Mouse (Mus musculus): ENCODE data around the gene H2afy2. TPM values are rescaled to one million over a fixed set of nuclear protein-coding genes. Genes with fewer than 3 reads are reported as not detected.

Gene H2afy2
- polyA plus RNA-seq, 1 experiment from 2014 or later: 235 TPM

GRCm38 (mm10) chr10:61825979-61826752 lies 42.2 kb upstream of the H2afy2 start:
- DNase-seq (ENCODE audit: low spot score): no peak
- Histone ChIP-seq H3K9ac (ENCODE audit: low read depth, low read length) (no peak overlapping the region), H3K27me3 (ENCODE audit: control insufficient read depth, insufficient read depth, low read length) (no peaks in the 10 kb centered on the region), H3K4me3 (ENCODE audit: low read depth, low read length) (no peak overlapping the region), H3K27ac (ENCODE audit: low read depth, low read length) (no peak overlapping the region), H3K36me3 (ENCODE audit: control insufficient read depth, insufficient read depth, low read length) (no peaks in the 10 kb centered on the region), H3K9me3 (ENCODE audit: control insufficient read depth, low read length) (no peaks in the 10 kb centered on the region), H3K4me1 (replicated peaks; ENCODE audit: control insufficient read depth, insufficient read depth, low read length) (peaks cover 2% of the 10 kb centered on the region; the same call in 1 of the 2 replicates), H3K4me2 (replicated peaks; ENCODE audit: low read depth, low read length) (no peak overlapping the region)
- 67% methylated on average over 13 of the region's 13 CpGs for WGBS
- no peak for ATAC-seq (ENCODE audit: low FRiP score)

- H3K4me3 ChIP-seq (ENCODE audit: low read depth, low read length): no peak overlapping the region
- WGBS: 57% methylated on average over 5 of the region's 5 CpGs
- no peaks in the 10 kb centered on the region for H3K9me3 ChIP-seq (ENCODE audit: control insufficient read depth, low read length)
- DNase-seq (ENCODE audit: low spot score): no peak
- H3K9ac ChIP-seq (ENCODE audit: low read depth, low read length): no peak overlapping the region
- H3K27me3 ChIP-seq (ENCODE audit: control insufficient read depth, insufficient read depth, low read length): no peaks in the 10 kb centered on the region
- no peak for ATAC-seq (ENCODE audit: low FRiP score)
- no peaks in the 10 kb centered on the region for H3K36me3 ChIP-seq (ENCODE audit: control insufficient read depth, insufficient read depth, low read length)
- no peak overlapping the region for H3K4me2 ChIP-seq (replicated peaks; ENCODE audit: low read depth, low read length)
- peaks cover 2% of the 10 kb centered on the region; the same call in 1 of the 2 replicates for H3K4me1 ChIP-seq (replicated peaks; ENCODE audit: control insufficient read depth, insufficient read depth, low read length)
- no peak overlapping the region for H3K27ac ChIP-seq (ENCODE audit: low read depth, low read length)
Observed at GRCm38 (mm10) chr10:61825536-61825935, 41.6 kb upstream of the H2afy2 start.

GRCm38 (mm10) chr10:61823731-61824115 lies 39.8 kb upstream of the H2afy2 start:
- no peak overlapping the region for H3K27ac ChIP-seq (ENCODE audit: low read depth, low read length)
- H3K27me3 ChIP-seq (ENCODE audit: control insufficient read depth, insufficient read depth, low read length): no peaks in the 10 kb centered on the region
- H3K4me2 ChIP-seq (replicated peaks; ENCODE audit: low read depth, low read length): no peak overlapping the region

GRCm38 (mm10) chr10:61822968-61823730 lies 39.2 kb upstream of the H2afy2 start:
- DNase-seq (ENCODE audit: low spot score) (no peak), ATAC-seq (ENCODE audit: low FRiP score) (no peak)
- H3K9ac ChIP-seq (ENCODE audit: low read depth, low read length): no peak overlapping the region
- no peaks in the 10 kb centered on the region for H3K27me3 ChIP-seq (ENCODE audit: control insufficient read depth, insufficient read depth, low read length)
- no peak overlapping the region for H3K4me3 ChIP-seq (ENCODE audit: low read depth, low read length)
- H3K4me2 ChIP-seq (replicated peaks; ENCODE audit: low read depth, low read length): no peak overlapping the region
- H3K36me3 ChIP-seq (ENCODE audit: control insufficient read depth, insufficient read depth, low read length): no peaks in the 10 kb centered on the region
- peaks cover 2% of the 10 kb centered on the region; the same call in 1 of the 2 replicates for H3K4me1 ChIP-seq (replicated peaks; ENCODE audit: control insufficient read depth, insufficient read depth, low read length)
- H3K9me3 ChIP-seq (ENCODE audit: control insufficient read depth, low read length): no peaks in the 10 kb centered on the region
- no peak overlapping the region for H3K27ac ChIP-seq (ENCODE audit: low read depth, low read length)
- 56% methylated on average over 7 of the region's 7 CpGs for WGBS

More at GRCm38 (mm10) chr10:61823731-61824115, 39.8 kb upstream of the H2afy2 start:
- no peak overlapping the region for H3K4me3 ChIP-seq (ENCODE audit: low read depth, low read length)
- ATAC-seq (ENCODE audit: low FRiP score) (no peak), DNase-seq (ENCODE audit: low spot score) (no peak)
- H3K36me3 ChIP-seq (ENCODE audit: control insufficient read depth, insufficient read depth, low read length): no peaks in the 10 kb centered on the region
- H3K4me1 ChIP-seq (replicated peaks; ENCODE audit: control insufficient read depth, insufficient read depth, low read length): peaks cover 2% of the 10 kb centered on the region; the same call in 1 of the 2 replicates
- H3K9ac ChIP-seq (ENCODE audit: low read depth, low read length): no peak overlapping the region
- no peaks in the 10 kb centered on the region for H3K9me3 ChIP-seq (ENCODE audit: control insufficient read depth, low read length)
- 43% methylated on average over 4 of the region's 4 CpGs for WGBS

- no peak overlapping the region for H3K9ac ChIP-seq (ENCODE audit: low read depth, low read length)
- no peaks in the 10 kb centered on the region; the same call in 1 of the 2 replicates for H3K4me1 ChIP-seq (replicated peaks; ENCODE audit: control insufficient read depth, insufficient read depth, low read length)
- DNase-seq (ENCODE audit: low spot score) (no peak), ATAC-seq (ENCODE audit: low FRiP score) (no peak)
- 57% methylated on average over 9 of the region's 9 CpGs for WGBS
- H3K4me3 ChIP-seq (ENCODE audit: low read depth, low read length): no peak overlapping the region
- H3K9me3 ChIP-seq (ENCODE audit: control insufficient read depth, low read length): no peaks in the 10 kb centered on the region
- no peaks in the 10 kb centered on the region for H3K36me3 ChIP-seq (ENCODE audit: control insufficient read depth, insufficient read depth, low read length)
- H3K27ac ChIP-seq (ENCODE audit: low read depth, low read length): no peak overlapping the region
- H3K27me3 ChIP-seq (ENCODE audit: control insufficient read depth, insufficient read depth, low read length): no peaks in the 10 kb centered on the region
- no peak overlapping the region for H3K4me2 ChIP-seq (replicated peaks; ENCODE audit: low read depth, low read length)
Observed at GRCm38 (mm10) chr10:61820050-61820449, 36.1 kb upstream of the H2afy2 start.

- no peaks in the 10 kb centered on the region for H3K36me3 ChIP-seq (ENCODE audit: control insufficient read depth, insufficient read depth, low read length)
- no peak overlapping the region for H3K4me2 ChIP-seq (replicated peaks; ENCODE audit: low read depth, low read length)
- H3K27me3 ChIP-seq (ENCODE audit: control insufficient read depth, insufficient read depth, low read length): no peaks in the 10 kb centered on the region
- no peaks in the 10 kb centered on the region for H3K4me1 ChIP-seq (replicated peaks; ENCODE audit: control insufficient read depth, insufficient read depth, low read length)
- DNase-seq (ENCODE audit: low spot score) (no peak), ATAC-seq (ENCODE audit: low FRiP score) (no peak)
- H3K9me3 ChIP-seq (ENCODE audit: control insufficient read depth, low read length): no peaks in the 10 kb centered on the region
- no peak overlapping the region for H3K4me3 ChIP-seq (ENCODE audit: low read depth, low read length)
- WGBS: 57% methylated on average over 5 of the region's 5 CpGs
- H3K27ac ChIP-seq (ENCODE audit: low read depth, low read length): no peak overlapping the region
- no peak overlapping the region for H3K9ac ChIP-seq (ENCODE audit: low read depth, low read length)
Observed at GRCm38 (mm10) chr10:61811987-61812386, 28.0 kb upstream of the H2afy2 start.

- Histone ChIP-seq H3K27ac (ENCODE audit: low read depth, low read length) (no peak overlapping the region), H3K4me3 (ENCODE audit: low read depth, low read length) (no peak overlapping the region), H3K27me3 (ENCODE audit: control insufficient read depth, insufficient read depth, low read length) (no peaks in the 10 kb centered on the region), H3K4me1 (replicated peaks; ENCODE audit: control insufficient read depth, insufficient read depth, low read length) (no peaks in the 10 kb centered on the region), H3K4me2 (replicated peaks; ENCODE audit: low read depth, low read length) (no peak overlapping the region), H3K36me3 (ENCODE audit: control insufficient read depth, insufficient read depth, low read length) (no peaks in the 10 kb centered on the region), H3K9ac (ENCODE audit: low read depth, low read length) (no peak overlapping the region), H3K9me3 (ENCODE audit: control insufficient read depth, low read length) (no peaks in the 10 kb centered on the region)
- 80% methylated on average over 15 of the region's 15 CpGs for WGBS
- ATAC-seq (ENCODE audit: low FRiP score) (no peak), DNase-seq (ENCODE audit: low spot score) (no peak)
Observed at GRCm38 (mm10) chr10:61798133-61798576, 14.2 kb upstream of the H2afy2 start.

GRCm38 (mm10) chr10:61795458-61795857 lies 11.5 kb upstream of the H2afy2 start:
- Histone ChIP-seq H3K4me1 (replicated peaks; ENCODE audit: control insufficient read depth, insufficient read depth, low read length) (no peaks in the 10 kb centered on the region), H3K36me3 (ENCODE audit: control insufficient read depth, insufficient read depth, low read length) (no peaks in the 10 kb centered on the region), H3K4me2 (replicated peaks; ENCODE audit: low read depth, low read length) (no peak overlapping the region), H3K9me3 (ENCODE audit: control insufficient read depth, low read length) (no peaks in the 10 kb centered on the region), H3K27ac (ENCODE audit: low read depth, low read length) (no peak overlapping the region), H3K27me3 (ENCODE audit: control insufficient read depth, insufficient read depth, low read length) (no peaks in the 10 kb centered on the region), H3K4me3 (ENCODE audit: low read depth, low read length) (no peak overlapping the region), H3K9ac (ENCODE audit: low read depth, low read length) (no peak overlapping the region)
- 39% methylated on average over 8 of the region's 8 CpGs for WGBS
- no peak for DNase-seq (ENCODE audit: low spot score)
- no peak for ATAC-seq (ENCODE audit: low FRiP score)
